Mouse (Mus musculus): ENCODE data around the gene Gm14434. TPM values are rescaled to one million over a fixed set of nuclear protein-coding genes. Genes with fewer than 3 reads are reported as not detected.
"Not testable (repeated sequence)": the region's sequence is repeated elsewhere in the genome, so short reads cannot be mapped to it uniquely, and the experiment has no call there.

Gene Gm14434
- not detected for total RNA-seq (2021)
- long read RNA-seq, experiment 1, partial matches to known transcripts, result 0 of 2 reads
- long read RNA-seq, experiment 1, other reads (novel, unspliced or antisense), result 0 of 2 reads
- long read RNA-seq, experiment 2, result 0 reads

DNA sequence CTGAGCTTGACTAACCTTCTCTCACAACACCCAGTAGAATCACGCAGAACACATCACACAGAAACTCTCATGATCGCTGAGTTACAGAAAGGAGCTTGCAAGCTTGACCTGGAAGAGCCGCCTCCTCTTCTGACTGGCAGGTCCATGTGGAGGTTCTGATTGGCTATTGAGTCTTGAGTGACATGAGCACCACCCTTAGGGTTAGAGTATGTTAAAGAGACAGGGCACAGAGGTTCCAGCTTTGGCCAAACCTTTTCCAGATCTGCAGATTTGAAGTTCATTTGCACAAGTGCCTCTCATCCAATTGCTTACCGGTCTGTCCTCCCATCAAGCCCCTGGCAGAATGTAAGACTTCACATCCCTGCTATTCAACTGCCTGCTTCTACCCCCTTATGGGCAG lies at the start of gene Gm14434:
Gene Gm14434 (minus strand): TSS at position 101 of the 400 bp plus-strand sequence.
- not testable (repeated sequence) for DNase-seq (ENCODE audit: low spot score in 2 of 2)

DNA sequence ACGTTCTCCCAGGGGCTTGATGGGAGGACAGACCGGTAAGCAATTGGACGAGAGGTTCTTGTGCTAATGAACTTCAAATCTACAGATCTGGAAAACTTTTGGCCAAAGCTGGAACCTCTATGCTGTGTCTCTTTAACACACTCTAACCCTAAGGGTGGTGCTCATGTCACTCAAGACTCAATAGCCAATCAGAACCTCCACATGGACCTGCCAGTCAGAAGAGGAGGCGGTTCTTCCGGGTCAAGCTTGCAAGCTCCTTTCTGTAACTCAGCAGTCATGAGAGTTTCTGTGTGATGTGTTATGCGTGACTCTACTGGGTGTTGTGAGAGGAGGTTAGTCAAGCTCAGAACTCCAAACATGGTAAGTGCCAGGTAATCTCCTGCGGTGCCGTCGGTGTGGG lies 34.2 kb upstream of the Gm14434 start, which contains the start of gene Zfp967:
Gene Zfp967 (plus strand): TSS at position 301 of the 400 bp plus-strand sequence.
- DNase-seq (ENCODE audit: low spot score in 2 of 2), result not testable (repeated sequence)

DNA sequence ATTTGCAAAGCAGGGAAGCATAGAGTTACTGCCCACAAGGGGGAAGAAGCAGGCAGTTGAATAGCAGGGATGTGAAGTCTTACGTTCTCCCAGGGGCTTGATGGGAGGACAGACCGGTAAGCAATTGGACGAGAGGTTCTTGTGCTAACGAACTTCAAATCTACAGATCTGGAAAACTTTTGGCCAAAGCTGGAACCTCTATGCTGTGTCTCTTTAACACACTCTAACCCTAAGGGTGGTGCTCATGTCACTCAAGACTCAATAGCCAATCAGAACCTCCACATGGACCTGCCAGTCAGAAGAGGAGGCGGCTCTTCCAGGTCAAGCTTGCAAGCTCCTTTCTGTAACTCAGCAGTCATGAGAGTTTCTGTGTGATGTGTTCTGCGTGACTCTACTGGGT lies 63.3 kb downstream of the Gm14434 start, which contains the start of gene Gm14435:
Gene Gm14435 (plus strand): TSS at position 301 of the 400 bp plus-strand sequence.
- not testable (repeated sequence) for DNase-seq (ENCODE audit: low spot score in 2 of 2)

Other genes starting within 250 kb of the Gm14434 start
- gene Gm11009, start 167.3 kb downstream of the Gm14434 start, total RNA-seq (2021), result not detected
- 10 to 100 TPM in 1 of 2 experiments, 1 to 10 TPM in 1; 8.4 to 15.4 TPM for gene Gm14435, start 63.2 kb downstream of the Gm14434 start, total RNA-seq (2021)
- gene Zfp967, start 34.3 kb upstream of the Gm14434 start, total RNA-seq (2021), result not detected
- 1 to 10 TPM; 3.6 to 5.9 TPM for gene Gm14308, start 149.6 kb upstream of the Gm14434 start, total RNA-seq (2021)
- gene Zfp973, start 183.7 kb upstream of the Gm14434 start, total RNA-seq (2021), result 10 to 100 TPM in 1 of 2 experiments, 1 to 10 TPM in 1; 8.5 to 10.9 TPM
- gene Gm14305, start 221.5 kb upstream of the Gm14434 start, total RNA-seq (2021), result 10 to 100 TPM; 11.6 to 13.3 TPM

Data from adrenal gland, postnatal 4 days (tissue).